Mouse (Mus musculus): ENCODE results near the gene Nebl.

GRCm38 (mm10) chr2:17546354-17546948 is 184.8 kb downstream of the Nebl start:
- TF ChIP-seq CTCF (IDR thresholded peaks at IDR 0.05; ENCODE audit: extremely low read depth, insufficient read depth, insufficient read length, insufficient replicate concordance) (no peak), POLR2A (IDR thresholded peaks at IDR 0.05; ENCODE audit: low read depth, low read length) (no peak)

All from spleen, adult 2 months (tissue).